Comparison of ENCODE assay signal across 7 mouse cellular contexts in genomic region chr7:27725566-27726538, GRCm38 (mm10). TPM values are rescaled to one million over a fixed set of nuclear protein-coding genes. Genes with fewer than 3 reads are reported as not detected.
DNase-seq lines count a peak whose midpoint lies in the region; ATAC-seq and TF ChIP-seq lines count a peak whose summit lies in the region.

No protein-coding gene starts in this region.

- H3K9me3 ChIP-seq in E14TG2a.4 (ENCODE audit: low read length) = peaks cover 34% of the 10 kb centered on the region

- no peak overlapping the region for H3K4me3 ChIP-seq in E14TG2a.4 (replicated peaks; ENCODE audit: low read length)

- peak; percentile 75 for TF ChIP-seq CTCF in E14TG2a.4 (conservative IDR thresholded peaks at IDR 0.05; ENCODE audit: low read length)

- DNase-seq in R1 (ENCODE audit: low read depth, low spot score) = peak; percentile 78
- DNase-seq in heart, postnatal 14 days = peak; percentile 16 to 44
- peak; percentile 33 to 55 for DNase-seq in kidney, postnatal 36 days
- peak; percentile 13 for DNase-seq in right cerebral cortex, postnatal 25 days

- H3K4me1 ChIP-seq in E14TG2a.4 (replicated peaks; ENCODE audit: low read depth, low read length) = peaks cover 6% of the 10 kb centered on the region

- no peaks in the 10 kb centered on the region for H3K27me3 ChIP-seq in E14TG2a.4 (ENCODE audit: insufficient read depth, low read length)

- ATAC-seq in common myeloid progenitor, adult 5-6 weeks (replicated peaks; ENCODE audit: low read depth, poor library complexity, severe bottlenecking) = peak; percentile 88
- ATAC-seq in megakaryocyte, adult 5-6 weeks (ENCODE audit: poor library complexity, severe bottlenecking) = peak; percentile 60

- H3K36me3 ChIP-seq in E14TG2a.4 (ENCODE audit: insufficient read depth, low read length) = no peaks in the 10 kb centered on the region

- intact Hi-C loops in heart, postnatal 14 days (cut with DNase I) = loop anchor here (5.0 kb wide), 1 partner anchor 74 kb away; the partner anchor contains the start of gene Ttc9b

RNA-seq across cellular contexts. Expression of gene Zfp60, which starts 5.3 kb away (rescaled TPM):
- 12.5 and 13.2 TPM in 2 replicates for total RNA-seq in common myeloid progenitor, adult 5-6 weeks (2017)
- 10 to 100 TPM in 1 of 2 experiments, 1 to 10 TPM in 1; 9.0 to 10.6 TPM for total RNA-seq in heart, postnatal 14 days (2021)
- 4.6 and 5.1 TPM in 2 replicates for total RNA-seq in megakaryocyte, adult 5-6 weeks (2015)
- 3.3 and 4.3 TPM in 2 replicates for total RNA-seq in megakaryocyte, adult 5-6 weeks (2017)

RNA-seq across cellular contexts. Expression of gene Zfp607b, which starts 36.7 kb away (rescaled TPM):
- 0.63 and 0.73 TPM in 2 replicates for total RNA-seq in common myeloid progenitor, adult 5-6 weeks (2017)
- total RNA-seq in heart, postnatal 14 days (2021) = 1 to 10 TPM in 1 of 2 experiments, under 1 TPM in 1; 0.84 to 1.3 TPM
- 0.46 and 1.4 TPM in 2 replicates for total RNA-seq in megakaryocyte, adult 5-6 weeks (2015)
- 0.41 and 1.6 TPM in 2 replicates for total RNA-seq in megakaryocyte, adult 5-6 weeks (2017)

RNA-seq across cellular contexts. Expression of gene Map3k10, which starts 51.5 kb away (rescaled TPM):
- total RNA-seq in common myeloid progenitor, adult 5-6 weeks (2017) = 1.8 and 3.3 TPM in 2 replicates
- 10 to 100 TPM; 17.0 to 22.4 TPM for total RNA-seq in heart, postnatal 14 days (2021)
- 1.7 and 2.4 TPM in 2 replicates for total RNA-seq in megakaryocyte, adult 5-6 weeks (2015)
- total RNA-seq in megakaryocyte, adult 5-6 weeks (2017) = 2.3 and 4.3 TPM in 2 replicates

Comparison
In these comparisons a context has a peak if more than half of its experiments do, and no peak if none do; other contexts are left out.
1. DNase-seq: peak in every context shown above with its lines; median percentile 78 in R1; 44 in kidney, postnatal 36 days; 30 in heart, postnatal 14 days; 13 in right cerebral cortex, postnatal 25 days.